Mouse (Mus musculus) left cerebral cortex, postnatal 4 days (tissue): Measurements from ENCODE around the gene Gnl1. TPM values are rescaled to one million over a fixed set of nuclear protein-coding genes. Genes with fewer than 3 reads are reported as not detected.
"Not testable (repeated sequence)": the region's sequence is repeated elsewhere in the genome, so short reads cannot be mapped to it uniquely, and the experiment has no call there.

Source experiments
- DNase-seq: peaks from one replicate; pipeline ENCODE4 v3.0.0-alpha.2; 2022
- intact Hi-C: fragments of 180-260 bp; cut with DNase I; formaldehyde crosslinking; loops from one replicate; pipeline ENCODE4 v1.15.1; 2025
- total RNA-seq, 2 experiments: library from RNA; stranded (reverse); gene quantifications; 2 replicates each; pipeline ENCODE4 v1.2.3; 2021

Gnl1 gene
- total RNA-seq, 2 experiments from 2014 or later, result 98.2 to 107 TPM

- intact Hi-C loops, result loop anchor here (10.0 kb wide), 1 partner anchor 121 kb away; no protein-coding TSS in a partner anchor
- DNase-seq, result peak; percentile 75
Observed at GRCm38 (mm10) chr17:35993675-35994074, 14.0 kb downstream of the Gnl1 start.

- intact Hi-C loops, result loop anchor here (10.0 kb wide), 1 partner anchor 120 kb away; no protein-coding TSS in a partner anchor
- DNase-seq, result peak; percentile 75
Observed at GRCm38 (mm10) chr17:35994175-35994878, 14.7 kb downstream of the Gnl1 start.

GRCm38 (mm10) chr17:35994879-35995240 lies 15.2 kb downstream of the Gnl1 start:
- intact Hi-C loops, result loop anchor here (10.0 kb wide), 1 partner anchor 120 kb away; no protein-coding TSS in a partner anchor
- no peak for DNase-seq

DNA sequence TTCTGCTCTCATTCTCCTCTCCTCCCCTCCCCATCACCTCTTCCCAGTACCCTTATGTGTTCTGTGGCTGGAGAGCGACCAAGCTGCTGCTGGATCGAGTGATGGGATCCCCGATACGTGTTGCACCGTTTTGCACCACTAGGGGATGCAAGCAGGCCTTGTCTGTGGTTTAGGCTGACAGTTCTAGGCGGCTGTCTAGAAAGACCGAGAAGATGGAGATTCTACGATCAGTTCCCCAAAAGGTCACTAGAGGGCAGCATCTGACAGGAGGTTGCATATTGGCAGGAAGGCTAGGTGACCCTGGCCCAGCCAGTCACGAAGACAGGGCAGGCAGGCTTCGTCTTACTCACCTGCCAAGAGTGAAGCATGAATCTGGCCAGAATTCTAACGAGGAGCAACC lies 17.3 kb downstream of the Gnl1 start:
- intact Hi-C loops, result loop anchor here (2.0 to 10.0 kb wide), 2 partner anchors 38 to 118 kb away; no protein-coding TSS in a partner anchor
- DNase-seq, result peak; percentile 95

DNA sequence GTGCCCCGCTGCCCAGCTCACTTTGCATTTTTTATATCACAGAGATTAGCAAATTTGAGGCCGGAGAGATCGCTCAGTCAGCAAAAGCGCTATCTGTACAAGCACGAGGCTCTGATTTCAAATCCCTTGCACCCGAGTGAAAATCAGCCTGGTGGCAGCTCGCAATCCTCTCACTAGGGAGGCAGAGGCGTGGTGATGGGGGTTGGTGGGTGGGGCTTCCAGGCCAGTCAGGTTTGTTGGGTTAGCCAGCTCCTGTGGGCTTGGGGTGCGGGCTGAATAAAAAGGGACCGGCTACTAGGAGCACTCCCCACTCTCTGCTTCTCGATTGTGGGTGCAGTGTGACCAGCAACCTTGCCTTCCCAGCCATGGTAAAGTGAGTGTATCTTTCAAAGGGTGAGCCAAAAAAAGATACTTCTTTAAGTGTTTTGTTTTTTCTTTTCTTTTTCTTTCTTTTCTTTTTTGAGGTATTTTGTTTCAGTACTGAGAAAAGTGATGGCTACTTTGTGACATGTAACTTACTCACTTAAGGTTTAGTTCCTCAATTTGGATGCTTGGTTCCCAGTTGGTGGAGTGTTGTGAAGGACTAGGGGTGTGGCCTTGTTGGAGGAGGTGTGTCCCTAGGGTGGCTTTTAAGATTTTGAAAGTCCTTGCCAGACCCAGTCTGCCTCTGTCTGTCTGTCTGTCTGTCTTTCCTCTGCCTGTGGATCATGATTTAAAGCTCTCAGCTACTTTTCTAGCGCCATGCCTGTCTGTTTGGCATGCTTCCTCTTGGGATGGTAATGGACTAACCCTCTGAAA lies 18.3 kb downstream of the Gnl1 start:
- intact Hi-C loops, result loop anchor here (2.0 to 10.0 kb wide), 2 partner anchors 37 to 117 kb away; no protein-coding TSS in a partner anchor
- DNase-seq, result no peak

GRCm38 (mm10) chr17:35998545-35999305 lies 19.1 kb downstream of the Gnl1 start:
- intact Hi-C loops, result loop anchor here (10.0 kb wide), 1 partner anchor 116 kb away; no protein-coding TSS in a partner anchor
- DNase-seq, result no peak

DNA sequence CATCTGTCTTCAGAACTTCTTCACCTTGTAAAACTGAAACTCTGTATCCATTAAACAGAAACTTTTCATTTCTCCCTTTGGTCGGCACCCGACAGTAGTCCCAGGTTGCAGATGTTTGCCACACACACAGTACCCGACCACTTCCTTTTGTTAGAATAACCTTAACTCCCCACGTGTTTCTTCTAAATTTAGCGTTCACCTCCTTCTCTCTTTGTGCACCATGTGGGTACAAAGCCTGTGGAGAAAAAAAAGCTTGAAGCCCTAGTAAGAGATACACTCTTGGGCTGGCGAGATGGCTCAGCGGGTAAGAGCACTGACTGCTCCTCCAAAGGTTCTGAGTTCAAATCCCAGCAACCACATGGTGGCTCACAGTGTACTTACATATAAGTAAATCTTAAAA lies 19.7 kb downstream of the Gnl1 start:
- no peak for DNase-seq
- intact Hi-C loops, result loop anchor here (10.0 kb wide), 1 partner anchor 115 kb away; no protein-coding TSS in a partner anchor

GRCm38 (mm10) chr17:36000349-36000748 lies 20.7 kb downstream of the Gnl1 start:
- intact Hi-C loops, result no loop called here
- no peak for DNase-seq

DNA sequence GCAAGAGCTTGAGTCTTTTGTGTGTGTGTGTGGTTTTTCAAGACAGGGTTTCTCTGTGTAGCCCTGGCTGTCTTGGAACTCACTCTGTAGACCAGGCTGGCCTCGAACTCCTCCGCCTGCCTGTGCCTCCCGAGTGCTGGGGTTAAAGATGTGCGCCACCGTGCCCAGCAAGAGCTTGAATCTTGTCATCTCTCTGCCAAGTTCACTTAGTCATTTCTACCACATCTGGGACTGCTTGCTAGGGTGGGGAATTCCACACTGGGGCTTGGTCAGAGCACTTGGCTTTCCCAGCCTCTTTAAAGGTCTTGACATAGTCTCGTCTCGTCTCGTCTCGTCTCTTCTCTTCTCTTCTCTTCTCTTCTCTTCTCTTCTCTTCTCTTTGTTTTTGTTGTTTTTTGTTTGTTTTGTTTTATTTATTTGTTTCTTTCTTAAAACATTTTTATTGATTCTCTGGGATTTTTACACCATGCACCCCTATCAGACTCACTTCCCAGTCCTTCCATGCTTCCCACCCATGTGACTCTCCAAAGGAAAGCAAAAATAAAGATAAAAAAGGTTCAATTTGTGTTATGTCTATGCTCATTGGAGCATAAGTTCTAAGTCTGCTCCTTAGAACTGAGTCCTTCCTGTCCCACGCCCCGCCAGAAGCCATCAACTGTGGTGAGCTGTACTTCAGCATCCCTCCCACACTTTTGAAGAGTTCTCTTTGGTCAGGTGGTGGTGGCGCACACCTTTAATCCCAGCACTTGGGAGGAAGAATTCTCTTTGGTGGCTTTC lies 21.7 kb downstream of the Gnl1 start:
- intact Hi-C loops, result no loop called here
- DNase-seq, result no peak

GRCm38 (mm10) chr17:36001966-36002365 lies 22.3 kb downstream of the Gnl1 start:
- intact Hi-C loops, result no loop called here
- no peak for DNase-seq

- intact Hi-C loops, result no loop called here
- no peak for DNase-seq
Observed at GRCm38 (mm10) chr17:36003331-36003730, 23.7 kb downstream of the Gnl1 start.

- intact Hi-C loops, result not testable (repeated sequence)
Observed at GRCm38 (mm10) chr17:36004409-36004808, 24.8 kb downstream of the Gnl1 start.

GRCm38 (mm10) chr17:36014977-36015376 lies 35.3 kb downstream of the Gnl1 start:
- intact Hi-C loops, result no loop called here
- DNase-seq, result no peak

More at GRCm38 (mm10) chr17:36004409-36004808, 24.8 kb downstream of the Gnl1 start:
- DNase-seq, result not testable (repeated sequence)

GRCm38 (mm10) chr17:36017046-36017445 lies 37.4 kb downstream of the Gnl1 start:
- intact Hi-C loops, result no loop called here
- no peak for DNase-seq

GRCm38 (mm10) chr17:36018979-36019378 lies 39.3 kb downstream of the Gnl1 start:
- intact Hi-C loops, result no loop called here
- no peak for DNase-seq

GRCm38 (mm10) chr17:36019519-36019918 lies 39.9 kb downstream of the Gnl1 start:
- intact Hi-C loops, result no loop called here
- DNase-seq, result no peak

GRCm38 (mm10) chr17:36020191-36021073 lies 40.8 kb downstream of the Gnl1 start, which contains the start of gene H2-T24:
TSS of gene H2-T24 (minus strand) at chr17:36020560.
- DNase-seq, result peak; percentile 31

DNA sequence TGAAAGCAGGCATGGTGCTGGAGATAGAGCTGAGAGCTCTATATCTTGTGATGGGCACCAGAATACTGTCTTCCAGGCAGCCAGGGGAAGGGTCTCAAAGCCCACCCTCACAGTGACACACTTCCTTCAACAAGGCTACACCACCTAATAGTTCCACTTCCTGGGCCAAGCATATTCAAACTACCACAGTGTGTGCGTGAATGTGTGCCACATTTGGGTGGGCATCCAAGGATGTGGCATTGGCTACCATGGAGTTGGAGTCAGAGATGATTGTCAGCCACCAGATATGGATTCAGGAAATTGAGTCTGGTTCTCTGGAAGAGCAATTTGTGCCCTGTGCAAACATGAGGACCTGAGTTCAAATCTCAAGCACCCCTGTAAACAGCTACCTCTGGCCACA lies 41.7 kb downstream of the Gnl1 start:
- intact Hi-C loops, result no loop called here
- DNase-seq, result no peak

More at GRCm38 (mm10) chr17:36020191-36021073, 40.8 kb downstream of the Gnl1 start, which contains the start of gene H2-T24:
- intact Hi-C loops, result no loop called here

- intact Hi-C loops, result no loop called here
- DNase-seq, result no peak
Observed at GRCm38 (mm10) chr17:36022098-36022497, 42.4 kb downstream of the Gnl1 start.
